Mouse (Mus musculus) kidney, postnatal 0 days (tissue): ENCODE results near the gene 2310033P09Rik. TPM values are rescaled to one million over a fixed set of nuclear protein-coding genes. Genes with fewer than 3 reads are reported as not detected.

Experiments used
- ATAC-seq: fragments of 200-750 bp; cut with Nextera tagmentation; replicated peaks from 2 replicates; pipeline ENCODE4 v1.8.0; 2017; ENCODE audit warnings: low read depth, moderate number of reproducible peaks, moderate TSS enrichment, moderate library complexity; ENCODE audit not compliant: low FRiP score
- DNase-seq: peaks from one replicate; pipeline ENCODE4 v3.0.0-alpha.2; 2016; ENCODE audit warnings: low spot score
- H3K27ac ChIP-seq: fragments of 300-500 bp; sonication (generic); 2 replicates; pipeline ENCODE4 v1.5.1; 2014; ENCODE audit warnings: mild to moderate bottlenecking
- H3K27me3 ChIP-seq: fragments of 300-500 bp; sonication (generic); 2 replicates; pipeline ENCODE4 v1.6.1; 2014; ENCODE audit warnings: low read length, mixed read lengths; ENCODE audit not compliant: insufficient read depth
- H3K36me3 ChIP-seq: fragments of 300-500 bp; sonication (generic); 2 replicates; pipeline ENCODE4 v1.6.1; 2014; ENCODE audit warnings: low read length, mixed read lengths; ENCODE audit not compliant: insufficient read depth
- H3K4me1 ChIP-seq: fragments of 300-500 bp; sonication (generic); replicated peaks from 2 replicates; pipeline ENCODE4 v1.6.1; 2014; ENCODE audit warnings: antibody characterized with exemption, low read length, mixed read lengths; ENCODE audit not compliant: insufficient read depth
- H3K4me2 ChIP-seq: fragments of 300-500 bp; sonication (generic); 2 replicates; pipeline ENCODE4 v1.6.1; 2014; ENCODE audit warnings: mild to moderate bottlenecking, low read length, moderate library complexity, mixed read lengths
- H3K4me3 ChIP-seq: fragments of 300-500 bp; sonication (generic); replicated peaks from 2 replicates; pipeline ENCODE4 v1.5.1; 2014; ENCODE audit warnings: low read depth, low read length
- H3K9ac ChIP-seq: fragments of 300-500 bp; sonication (generic); 2 replicates; pipeline ENCODE4 v1.6.1; 2014; ENCODE audit warnings: low read depth, low read length
- H3K9me3 ChIP-seq: fragments of 300-500 bp; sonication (generic); replicated peaks from 2 replicates; pipeline ENCODE4 v1.6.1; 2016; ENCODE audit warnings: low read length, inconsistent platforms, mixed read lengths
- CTCF ChIP-seq: IDR thresholded peaks from 2 replicates; pipeline ENCODE4 v1.5.1; 2016; ENCODE audit warnings: antibody characterized with exemption, low read depth, mild to moderate bottlenecking, moderate library complexity
- WGBS: fragments of 180-500 bp; shearing (Covaris S2); extraction: QIAGEN DNeasy Blood & Tissue Kit; methylation state at CpG from one replicate; pipeline ENCODE4 v1.1.7; 2014; 5-methylcytosine and 5-hydroxymethylcytosine counted together
- polyA plus RNA-seq: library from polyadenylated mRNA; unstranded; fragments of >200 nt; fragmentation: Nextera tagmentation; extraction: Ambion mirVana; gene quantifications from 2 replicates; pipeline ENCODE4 v1.2.1, GENCODE M21; 2015

Gene 2310033P09Rik
- polyA plus RNA-seq, 1 experiment from 2014 or later = 33.9 TPM

DNA sequence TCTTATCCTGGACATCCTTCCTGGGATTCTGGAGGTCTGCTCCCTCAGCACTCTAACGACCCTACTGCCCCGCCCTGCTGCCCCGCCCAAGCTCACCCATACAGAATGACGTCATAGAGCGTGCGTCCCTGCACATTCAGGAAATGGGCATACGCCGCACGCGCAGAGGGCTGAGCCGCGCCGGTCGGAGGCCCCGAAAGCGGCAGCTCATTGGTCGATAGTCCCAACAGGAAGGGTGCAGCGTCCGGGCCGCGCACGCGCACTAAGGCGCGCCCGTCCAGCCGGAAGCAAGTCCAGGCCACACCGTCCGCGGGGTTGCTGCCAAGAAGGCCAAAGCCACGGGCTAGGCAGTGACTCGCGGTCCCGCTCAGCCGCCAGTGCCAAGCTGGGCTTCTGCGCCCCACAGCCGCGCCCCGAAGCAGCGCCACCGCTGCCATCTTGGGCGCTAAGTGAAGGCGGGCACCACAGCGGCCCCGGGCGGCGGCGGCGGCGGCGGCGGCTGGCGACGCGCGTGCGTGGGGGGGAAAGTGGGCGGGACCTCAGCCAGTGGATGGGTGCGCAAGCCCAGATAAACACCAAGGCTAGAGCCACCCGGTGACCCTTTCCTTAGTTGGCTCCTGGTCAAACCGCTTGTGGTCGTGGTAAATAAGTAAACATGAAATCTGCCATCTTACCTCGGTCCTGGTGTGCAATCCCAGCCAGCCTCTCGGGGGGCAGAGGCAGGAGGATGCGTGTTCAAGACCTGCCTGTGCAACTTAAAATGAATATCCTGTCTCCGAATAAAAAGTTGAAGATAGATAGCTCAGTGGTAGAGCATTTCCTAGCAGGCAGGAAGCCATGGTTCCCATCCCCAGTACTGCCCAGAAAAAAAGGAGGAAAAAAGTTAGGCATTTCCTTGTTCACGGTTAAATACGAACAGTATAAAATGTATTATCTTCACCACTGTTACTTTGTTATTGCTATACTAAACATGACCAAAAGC is 44.6 kb upstream of the 2310033P09Rik start, which contains the start of gene Iba57:
TSS of gene Iba57 (minus strand) at position 485 of the 982 bp plus-strand sequence.
- H3K4me3 ChIP-seq = peak within 1 kb of the TSS; percentile 72
- peak within 1 kb of the TSS; percentile 88 for H3K9ac ChIP-seq
- H3K27ac ChIP-seq = peak within 1 kb of the TSS; percentile 100
- DNase-seq = peak; percentile 98
- TF ChIP-seq CTCF = peak; percentile 39
- peaks cover 7% of the 10 kb centered on the region for H3K4me1 ChIP-seq
- no peaks in the 10 kb centered on the region for H3K36me3 ChIP-seq
- no peaks in the 10 kb centered on the region for H3K9me3 ChIP-seq
- peak within 1 kb of the TSS; percentile 56 for H3K4me2 ChIP-seq
- WGBS = 2% methylated on average over 57 of the region's 68 CpGs
- peak; percentile 97 for ATAC-seq
- H3K27me3 ChIP-seq = no peaks in the 10 kb centered on the region

DNA sequence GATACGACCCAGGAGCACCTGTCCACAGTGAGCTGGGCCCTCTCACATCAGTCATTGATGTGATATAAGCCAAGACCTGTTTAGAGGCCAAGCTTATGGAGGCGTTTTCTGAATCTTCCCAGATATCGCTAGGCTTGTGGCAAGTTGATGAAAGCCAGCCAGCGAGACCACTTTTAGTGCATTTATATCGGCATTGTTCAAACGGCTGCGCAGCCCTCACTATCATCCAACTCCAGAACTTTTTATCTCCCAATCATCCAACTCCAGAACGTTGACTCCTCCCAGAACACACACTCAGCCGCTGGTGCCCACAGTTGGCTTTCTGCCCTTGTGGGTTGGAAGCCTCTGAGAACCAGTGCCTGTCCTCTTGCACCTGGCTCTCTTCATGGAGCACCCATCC is 43.7 kb upstream of the 2310033P09Rik start:
- H3K9me3 ChIP-seq = no peaks in the 10 kb centered on the region
- ATAC-seq = no peak
- no peaks in the 10 kb centered on the region for H3K36me3 ChIP-seq
- peak overlapping the region; percentile 72 for H3K4me3 ChIP-seq
- no peak for DNase-seq
- 88% methylated on average over 9 of the region's 9 CpGs for WGBS
- TF ChIP-seq CTCF = no peak
- H3K9ac ChIP-seq = no peak overlapping the region
- peaks cover 7% of the 10 kb centered on the region for H3K4me1 ChIP-seq
- no peaks in the 10 kb centered on the region for H3K27me3 ChIP-seq
- H3K4me2 ChIP-seq = peak overlapping the region; percentile 56
- H3K27ac ChIP-seq = peak overlapping the region; percentile 100

DNA sequence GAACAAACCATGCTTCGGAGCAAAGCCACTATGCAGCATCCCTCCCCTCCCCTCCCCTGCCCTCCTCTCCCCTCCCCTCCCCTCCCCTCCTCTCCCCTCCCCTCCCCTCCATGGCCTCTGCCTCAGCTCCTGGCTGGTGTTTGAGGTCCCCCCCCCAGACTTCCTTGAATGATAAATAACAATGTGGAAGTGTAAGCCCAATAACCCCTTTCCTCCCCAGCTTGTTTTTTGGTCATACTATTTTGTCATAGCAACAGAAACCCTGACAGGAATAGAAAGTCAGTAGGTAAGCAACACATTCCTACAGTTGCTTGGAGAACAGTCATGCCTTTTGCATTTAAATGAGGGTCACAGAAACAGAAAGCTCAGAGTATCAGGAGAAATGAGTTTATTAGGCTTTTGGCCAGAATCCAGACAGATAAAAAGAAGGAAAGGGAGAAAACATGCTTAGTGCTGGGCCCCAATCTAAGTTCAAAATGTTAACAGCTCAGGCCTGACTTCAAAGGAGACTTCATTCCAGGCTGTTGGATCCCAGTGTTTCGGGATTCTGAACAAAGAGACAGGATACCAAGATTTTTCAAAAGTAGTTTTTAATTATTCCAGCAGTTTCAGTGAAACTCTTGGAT is 42.4 kb upstream of the 2310033P09Rik start:
- Histone ChIP-seq H3K27ac (0 out of 2 replicates have a peak overlapping the region, but pooled peaks have one; percentile 25), H3K36me3 (no peaks in the 10 kb centered on the region), H3K9ac (no peak overlapping the region), H3K27me3 (no peaks in the 10 kb centered on the region), H3K9me3 (no peaks in the 10 kb centered on the region), H3K4me1 (peaks cover 7% of the 10 kb centered on the region), H3K4me3 (no peak overlapping the region), H3K4me2 (no peak overlapping the region)
- no peak for ATAC-seq
- WGBS = 36% methylated on average over 2 of the region's 2 CpGs
- no peak for TF ChIP-seq CTCF
- peak; percentile 63 for DNase-seq

DNA sequence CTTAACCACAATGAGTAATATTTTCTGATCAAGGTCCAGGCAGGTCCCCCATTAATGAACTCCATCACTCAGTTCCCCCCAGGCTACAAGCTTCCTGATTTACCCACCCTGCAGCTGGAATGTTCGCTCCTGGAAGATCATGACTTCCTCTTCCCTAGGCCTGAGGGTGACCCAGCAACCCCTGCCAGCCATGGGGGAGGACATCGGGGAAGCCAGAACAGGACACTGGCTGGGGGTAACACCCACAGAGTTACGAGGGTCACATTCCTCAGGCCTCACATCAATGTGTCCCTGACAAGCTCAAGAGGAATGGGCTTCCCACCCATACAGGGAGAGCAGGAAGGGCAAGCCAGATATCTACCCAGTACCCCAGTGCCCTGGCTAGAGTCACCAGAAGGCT is 38.3 kb upstream of the 2310033P09Rik start:
- no peaks in the 10 kb centered on the region for H3K36me3 ChIP-seq
- no peak overlapping the region for H3K27ac ChIP-seq
- ATAC-seq (no peak), DNase-seq (no peak)
- no peak overlapping the region for H3K4me2 ChIP-seq
- no peaks in the 10 kb centered on the region; the same call in 1 of the 2 replicates for H3K4me1 ChIP-seq
- H3K9me3 ChIP-seq = no peaks in the 10 kb centered on the region
- TF ChIP-seq CTCF = no peak
- no peak overlapping the region for H3K9ac ChIP-seq
- peaks cover under 1% of the 10 kb centered on the region; the same call in 1 of the 2 replicates for H3K27me3 ChIP-seq
- WGBS = 26% methylated on average over 3 of the region's 3 CpGs
- no peak overlapping the region for H3K4me3 ChIP-seq

DNA sequence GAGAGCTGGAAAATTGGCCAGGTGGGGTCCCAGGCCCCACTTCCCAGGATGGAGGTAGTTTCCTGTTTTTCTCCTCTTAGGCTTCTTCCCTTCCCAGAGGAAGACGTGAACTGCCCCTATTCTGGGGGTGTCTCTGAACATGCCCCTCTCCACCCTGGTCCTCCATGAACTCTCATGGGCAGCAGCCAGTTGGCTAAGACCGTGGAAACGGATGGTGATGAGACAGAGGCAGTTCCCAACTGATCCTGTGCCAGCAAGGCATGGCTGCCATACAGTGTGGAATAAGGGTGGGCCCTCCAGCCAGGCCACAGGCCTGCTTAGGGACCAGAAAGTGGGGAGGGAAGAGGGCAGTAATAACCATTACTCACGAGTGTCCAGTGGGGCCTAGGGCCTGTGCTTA is 37.6 kb upstream of the 2310033P09Rik start:
- 71% methylated on average over 4 of the region's 4 CpGs for WGBS
- H3K4me1 ChIP-seq = no peaks in the 10 kb centered on the region; the same call in 1 of the 2 replicates
- H3K27ac ChIP-seq = no peak overlapping the region
- no peak overlapping the region for H3K9ac ChIP-seq
- no peak overlapping the region for H3K4me2 ChIP-seq
- H3K4me3 ChIP-seq = no peak overlapping the region
- DNase-seq = no peak
- ATAC-seq = no peak
- no peak for TF ChIP-seq CTCF
- H3K9me3 ChIP-seq = no peaks in the 10 kb centered on the region
- no peaks in the 10 kb centered on the region for H3K36me3 ChIP-seq
- peaks cover 8% of the 10 kb centered on the region for H3K27me3 ChIP-seq

DNA sequence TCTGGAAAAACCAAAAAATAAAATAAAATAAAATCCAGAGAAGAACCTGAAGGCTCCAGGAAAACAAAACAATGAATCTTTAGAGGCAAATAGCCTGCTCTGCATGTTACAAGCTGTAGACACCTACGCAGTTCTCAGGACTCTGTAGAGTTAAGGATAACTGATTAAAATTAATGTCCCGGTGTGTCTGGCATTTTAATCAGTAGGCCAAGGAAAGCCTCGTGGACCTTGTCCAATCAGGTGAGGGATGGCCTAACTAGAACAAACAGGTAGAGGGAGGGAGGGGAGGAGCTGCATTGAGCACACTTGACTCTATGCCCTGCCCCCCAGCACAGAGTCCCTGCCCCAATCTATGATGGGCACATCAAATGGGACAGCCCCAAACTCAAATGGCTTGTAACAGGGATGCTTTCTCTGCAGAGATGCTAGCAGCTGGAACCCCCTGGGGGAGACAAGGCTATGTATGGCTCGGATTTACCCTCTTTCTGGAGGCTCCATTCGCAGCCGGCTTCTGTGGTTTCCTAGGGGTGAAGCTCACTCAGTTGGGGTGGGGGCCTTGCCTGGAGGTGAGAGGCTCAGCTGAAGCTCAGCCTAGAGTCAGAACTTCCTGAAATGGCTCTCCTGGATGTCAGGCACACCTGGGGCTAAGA is 33.8 kb upstream of the 2310033P09Rik start:
- no peak for TF ChIP-seq CTCF
- DNase-seq = no peak
- WGBS = 51% methylated on average over 6 of the region's 6 CpGs
- H3K4me1 ChIP-seq = no peaks in the 10 kb centered on the region; the same call in 1 of the 2 replicates
- H3K36me3 ChIP-seq = no peaks in the 10 kb centered on the region
- no peak overlapping the region for H3K9ac ChIP-seq
- no peak overlapping the region for H3K4me2 ChIP-seq
- H3K4me3 ChIP-seq = no peak overlapping the region
- no peak for ATAC-seq
- no peak overlapping the region for H3K27ac ChIP-seq
- H3K9me3 ChIP-seq = no peaks in the 10 kb centered on the region
- peaks cover 45% of the 10 kb centered on the region for H3K27me3 ChIP-seq
